8 mouse cellular contexts compared by ENCODE assay signal in the genomic region with DNA sequence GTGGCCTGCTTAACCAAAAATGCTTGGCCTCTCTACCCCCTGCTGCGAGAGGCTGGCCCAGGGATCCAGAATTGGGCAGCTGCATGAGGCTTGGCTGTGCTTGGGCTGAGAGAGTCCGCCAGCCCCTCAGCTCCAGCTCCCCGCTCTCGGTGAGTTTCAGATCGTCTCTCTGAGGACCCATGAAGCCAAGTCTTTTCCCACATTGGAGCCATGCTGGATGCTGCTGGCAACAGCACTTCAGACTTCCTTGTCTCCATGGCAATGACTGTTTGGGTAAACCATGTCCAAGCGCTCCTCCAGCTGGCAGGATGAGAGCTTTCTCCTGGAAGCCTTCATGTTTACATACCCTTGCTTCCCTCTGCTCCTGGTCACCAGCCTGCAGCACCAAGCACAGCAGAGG. TPM values are rescaled to one million over a fixed set of nuclear protein-coding genes. Genes with fewer than 3 reads are reported as not detected.
A peak's percentile ranks its signal among the peaks of the same experiment; 100 is the strongest.
DNase-seq lines count a peak whose midpoint lies in the region; ATAC-seq lines count a peak whose summit lies in the region.
"Had no signal": no experiment of that assay in that cellular context is flagged by ENCODE, and none has a peak within 500 bp of the region (broad histone marks: within the 10 kb centered on the region; RNA-seq: fewer than 3 reads in every experiment).

No protein-coding gene starts in this region.

- no peak overlapping the region for H3K4me3 ChIP-seq in forebrain, embryonic 16.5 days (replicated peaks; ENCODE audit: low read length)
- H3K4me3 ChIP-seq in heart, embryonic 15.5 days: no peak overlapping the region
- H3K4me3 ChIP-seq: neural tube, embryonic 13.5 days had no signal

- no peaks in the 10 kb centered on the region for H3K9me3 ChIP-seq in forebrain, embryonic 16.5 days (ENCODE audit: control insufficient read depth, low read length)
- no peaks in the 10 kb centered on the region for H3K9me3 ChIP-seq in heart, embryonic 15.5 days (replicated peaks)

- ATAC-seq in forebrain, embryonic 16.5 days: peak; percentile 88
- ATAC-seq in heart, embryonic 15.5 days (replicated peaks; ENCODE audit: insufficient number of reproducible peaks, insufficient read depth, low FRiP score, low read depth): peak; percentile 48; the same call in 1 of the 2 replicates
- ATAC-seq in CD4-positive, CD25-positive, alpha-beta regulatory T cell, adult 4 months: no peak

- DNase-seq in kidney, adult 8-10 months: peak; percentile 65 to 72
- DNase-seq in kidney, postnatal 4 days: no peak
- peak; percentile 45 to 66 for DNase-seq in left cerebral cortex, adult 9 months (ENCODE audit: low spot score in 2 of 2)
- DNase-seq in right cerebral cortex, postnatal 36 days (ENCODE audit: low spot score in 2 of 2): peak; percentile 45 to 56

- H3K4me2 ChIP-seq in forebrain, embryonic 16.5 days (ENCODE audit: low read length): no peak overlapping the region
- no peak overlapping the region for H3K4me2 ChIP-seq in heart, embryonic 15.5 days
- H3K4me2 ChIP-seq: neural tube, embryonic 13.5 days had no signal

- no peak overlapping the region for H3K27ac ChIP-seq in forebrain, embryonic 16.5 days (ENCODE audit: low read length)
- H3K27ac ChIP-seq in heart, embryonic 15.5 days: no peak overlapping the region
- H3K27ac ChIP-seq: neural tube, embryonic 13.5 days had no signal

- H3K9ac ChIP-seq in forebrain, embryonic 16.5 days (replicated peaks; ENCODE audit: low read depth, low read length): no peak overlapping the region
- no peak overlapping the region for H3K9ac ChIP-seq in heart, embryonic 15.5 days
- H3K9ac ChIP-seq: neural tube, embryonic 13.5 days had no signal

- H3K4me1 ChIP-seq in forebrain, embryonic 16.5 days (replicated peaks; ENCODE audit: control insufficient read depth, insufficient read depth, low read length): peaks cover 8% of the 10 kb centered on the region; the same call in 1 of the 2 replicates
- H3K4me1 ChIP-seq in heart, embryonic 15.5 days (replicated peaks): peaks cover 6% of the 10 kb centered on the region
- H3K4me1 ChIP-seq: neural tube, embryonic 13.5 days had no signal

- no peaks in the 10 kb centered on the region for H3K36me3 ChIP-seq in forebrain, embryonic 16.5 days (ENCODE audit: control insufficient read depth, insufficient read depth)
- H3K36me3 ChIP-seq in heart, embryonic 15.5 days: no peaks in the 10 kb centered on the region
- H3K36me3 ChIP-seq: neural tube, embryonic 13.5 days had no signal

- H3K27me3 ChIP-seq in forebrain, embryonic 16.5 days (replicated peaks; ENCODE audit: control insufficient read depth, insufficient read depth, low read length): no peaks in the 10 kb centered on the region
- H3K27me3 ChIP-seq in heart, embryonic 15.5 days: no peaks in the 10 kb centered on the region
- H3K27me3 ChIP-seq: neural tube, embryonic 13.5 days had no signal

- WGBS in forebrain, embryonic 16.5 days: 56% methylated on average over 6 of the region's 6 CpGs
- 61% methylated on average over 6 of the region's 6 CpGs for WGBS in heart, embryonic 15.5 days

RNA-seq across cellular contexts. Expression of gene 1700029H14Rik, which starts 23.4 kb away (rescaled TPM):
- not detected in 2 replicates for polyA plus RNA-seq in forebrain, embryonic 16.5 days (2015; fragmentation: Nextera tagmentation; extraction: Ambion mirVana)
- not detected in 2 replicates for polyA plus RNA-seq in heart, embryonic 15.5 days (2015; fragmentation: Nextera tagmentation; extraction: Ambion mirVana)
- polyA plus RNA-seq in CD4-positive, CD25-positive, alpha-beta regulatory T cell, adult 4 months (2017; shearing (Covaris generic)): under 1 TPM in 1 of 2 experiments, not detected in 1; 0.30 TPM
- polyA plus RNA-seq: neural tube, embryonic 13.5 days had no signal

RNA-seq across cellular contexts. Expression of gene Gas6, which starts 44.5 kb away (rescaled TPM):
- polyA plus RNA-seq in forebrain, embryonic 16.5 days (2015; fragmentation: Nextera tagmentation; extraction: Ambion mirVana): 23.9 and 25.5 TPM in 2 replicates
- 222 and 235 TPM in 2 replicates for polyA plus RNA-seq in heart, embryonic 15.5 days (2015; fragmentation: Nextera tagmentation; extraction: Ambion mirVana)
- polyA plus RNA-seq in CD4-positive, CD25-positive, alpha-beta regulatory T cell, adult 4 months (2017; shearing (Covaris generic)): not detected

Comparison
In these comparisons a context has a peak if more than half of its experiments do, and no peak if none do; other contexts are left out.
1. DNase-seq: peak in kidney, adult 8-10 months (2 of 2), left cerebral cortex, adult 9 months (2 of 2) and right cerebral cortex, postnatal 36 days (2 of 2); none in kidney, postnatal 4 days (0 of 2).
2. RNA of gene Gas6, which starts 44.5 kb away (polyA plus RNA-seq): 222 to 235 TPM in heart, embryonic 15.5 days and 23.9 to 25.5 TPM in forebrain, embryonic 16.5 days; not detected in CD4-positive, CD25-positive, alpha-beta regulatory T cell, adult 4 months; every median in the first group is over 10 times any median in the second.